Mouse (Mus musculus) spleen, postnatal 4 days (tissue): Measurements from ENCODE around the gene Prkca.

Experiments used
- DNase-seq, 2 experiments: peaks; one replicate each; pipeline ENCODE4 v3.0.0; 2022; ENCODE audit warnings: low spot score in 2 of 2

The Prkca gene

GRCm38 (mm10) chr11:108235081-108235703, 108.5 kb downstream of the Prkca start:
- DNase-seq: no peak

- DNase-seq: no peak
Observed at GRCm38 (mm10) chr11:108233015-108233414, 110.7 kb downstream of the Prkca start.

- DNase-seq: no peak
Observed at GRCm38 (mm10) chr11:108230101-108230500, 113.6 kb downstream of the Prkca start.

GRCm38 (mm10) chr11:108229176-108229946, 114.4 kb downstream of the Prkca start:
- no peak for DNase-seq

GRCm38 (mm10) chr11:108228497-108228896, 115.2 kb downstream of the Prkca start:
- DNase-seq: no peak

- DNase-seq: no peak
Observed at GRCm38 (mm10) chr11:108226248-108226647, 117.5 kb downstream of the Prkca start.

GRCm38 (mm10) chr11:108224233-108224973, 119.3 kb downstream of the Prkca start:
- no peak for DNase-seq

- no peak for DNase-seq
Observed at GRCm38 (mm10) chr11:108223613-108224232, 120.0 kb downstream of the Prkca start.

GRCm38 (mm10) chr11:108223154-108223553, 120.6 kb downstream of the Prkca start:
- DNase-seq: peak; percentile 28 to 66

- DNase-seq: peak; percentile 46 to 71
Observed at GRCm38 (mm10) chr11:108222616-108223015, 121.1 kb downstream of the Prkca start.

- no peak for DNase-seq
Observed at GRCm38 (mm10) chr11:108222026-108222425, 121.7 kb downstream of the Prkca start.

- DNase-seq: no peak
Observed at GRCm38 (mm10) chr11:108221124-108221835, 122.4 kb downstream of the Prkca start.

- DNase-seq: no peak
Observed at GRCm38 (mm10) chr11:108220605-108221004, 123.1 kb downstream of the Prkca start.

- DNase-seq: no peak
Observed at GRCm38 (mm10) chr11:108217043-108217442, 126.7 kb downstream of the Prkca start.

GRCm38 (mm10) chr11:108216064-108216463, 127.7 kb downstream of the Prkca start:
- no peak for DNase-seq

- DNase-seq: no peak
Observed at GRCm38 (mm10) chr11:108215466-108215865, 128.3 kb downstream of the Prkca start.

GRCm38 (mm10) chr11:108214521-108215223, 129.1 kb downstream of the Prkca start:
- no peak for DNase-seq

GRCm38 (mm10) chr11:108213783-108214182, 129.9 kb downstream of the Prkca start:
- DNase-seq: no peak

GRCm38 (mm10) chr11:108212638-108213037, 131.1 kb downstream of the Prkca start:
- no peak for DNase-seq

GRCm38 (mm10) chr11:108212030-108212429, 131.7 kb downstream of the Prkca start:
- no peak for DNase-seq

GRCm38 (mm10) chr11:108210749-108211148, 133.0 kb downstream of the Prkca start:
- DNase-seq: no peak
